Comparison of ENCODE assay signal across 10 mouse cellular contexts in genomic region chr17:73970361-73971027, GRCm38 (mm10). TPM values are rescaled to one million over a fixed set of nuclear protein-coding genes. Genes with fewer than 3 reads are reported as not detected.
DNase-seq lines count a peak whose midpoint lies in the region; ATAC-seq and TF ChIP-seq lines count a peak whose summit lies in the region.
"Had no signal": no experiment of that assay in that cellular context is flagged by ENCODE, and none has a peak within 500 bp of the region (broad histone marks: within the 10 kb centered on the region; RNA-seq: fewer than 3 reads in every experiment).

No protein-coding gene starts in this region.

- DNase-seq in hindbrain, postnatal 0 days (ENCODE audit: low spot score): peak; percentile 18
- DNase-seq in adrenal gland, postnatal 10 days: peak; percentile 67
- DNase-seq in kidney, postnatal 36 days: peak; percentile 82 to 83
- no peak for DNase-seq in B cell, adult 2 months

- no peaks in the 10 kb centered on the region for H3K27me3 ChIP-seq in hindbrain, postnatal 0 days (ENCODE audit: insufficient read depth, low read length)
- no peaks in the 10 kb centered on the region for H3K27me3 ChIP-seq in hindbrain, embryonic 13.5 days
- H3K27me3 ChIP-seq in heart, embryonic 11.5 days (ENCODE audit: control insufficient read depth, insufficient read depth, low read length): no peaks in the 10 kb centered on the region
- H3K27me3 ChIP-seq in hindbrain, embryonic 12.5 days: no peaks in the 10 kb centered on the region

- no peak overlapping the region for H3K27ac ChIP-seq in hindbrain, postnatal 0 days
- no peak overlapping the region for H3K27ac ChIP-seq in hindbrain, embryonic 13.5 days
- H3K27ac ChIP-seq in heart, embryonic 11.5 days (ENCODE audit: low read depth, low read length): no peak overlapping the region
- H3K27ac ChIP-seq in hindbrain, embryonic 12.5 days: no peak overlapping the region

- no peaks in the 10 kb centered on the region for H3K36me3 ChIP-seq in hindbrain, postnatal 0 days (ENCODE audit: insufficient read depth, low read length)
- H3K36me3 ChIP-seq in hindbrain, embryonic 13.5 days: no peaks in the 10 kb centered on the region
- H3K36me3 ChIP-seq in heart, embryonic 11.5 days (ENCODE audit: control insufficient read depth, insufficient read depth, low read length): no peaks in the 10 kb centered on the region
- no peaks in the 10 kb centered on the region for H3K36me3 ChIP-seq in hindbrain, embryonic 12.5 days
- H3K36me3 ChIP-seq: G1E had no signal

- H3K4me2 ChIP-seq in hindbrain, postnatal 0 days (ENCODE audit: low read depth, low read length): no peak overlapping the region
- no peak overlapping the region for H3K4me2 ChIP-seq in hindbrain, embryonic 13.5 days
- no peak overlapping the region for H3K4me2 ChIP-seq in heart, embryonic 11.5 days
- H3K4me2 ChIP-seq in hindbrain, embryonic 12.5 days (replicated peaks): no peak overlapping the region

- no peak for ATAC-seq in hindbrain, postnatal 0 days
- ATAC-seq in hindbrain, embryonic 13.5 days (ENCODE audit: low FRiP score): no peak
- 0 out of 2 replicates have a peak, but pooled peaks have one; percentile 22 for ATAC-seq in heart, embryonic 11.5 days (replicated peaks; ENCODE audit: insufficient number of reproducible peaks, low FRiP score, low TSS enrichment)
- ATAC-seq in megakaryocyte, adult 5-6 weeks (ENCODE audit: poor library complexity, severe bottlenecking): peak; percentile 87
- no peak for ATAC-seq in hindbrain, embryonic 12.5 days (ENCODE audit: low FRiP score)

- WGBS in hindbrain, postnatal 0 days: 65% methylated on average over 3 of the region's 3 CpGs
- WGBS in hindbrain, embryonic 13.5 days: 81% methylated on average over 3 of the region's 3 CpGs
- 45% methylated on average over 3 of the region's 3 CpGs for whole genome bisulfite sequencing in heart, embryonic 11.5 days (ENCODE audit: insufficient replicate concordance)
- WGBS in hindbrain, embryonic 12.5 days: 75% methylated on average over 3 of the region's 3 CpGs

- no peaks in the 10 kb centered on the region for H3K4me1 ChIP-seq in hindbrain, postnatal 0 days (ENCODE audit: insufficient read depth, low read length)
- no peaks in the 10 kb centered on the region for H3K4me1 ChIP-seq in hindbrain, embryonic 13.5 days (replicated peaks)
- H3K4me1 ChIP-seq in heart, embryonic 11.5 days (ENCODE audit: control insufficient read depth, insufficient read depth, low read length): no peaks in the 10 kb centered on the region
- H3K4me1 ChIP-seq in hindbrain, embryonic 12.5 days: no peaks in the 10 kb centered on the region

- no peaks in the 10 kb centered on the region for H3K9me3 ChIP-seq in hindbrain, postnatal 0 days (ENCODE audit: low read length)
- no peaks in the 10 kb centered on the region for H3K9me3 ChIP-seq in hindbrain, embryonic 13.5 days
- no peaks in the 10 kb centered on the region for H3K9me3 ChIP-seq in heart, embryonic 11.5 days (replicated peaks; ENCODE audit: control insufficient read depth, low read length)
- H3K9me3 ChIP-seq in hindbrain, embryonic 12.5 days (replicated peaks): no peaks in the 10 kb centered on the region
- H3K9me3 ChIP-seq: megakaryocyte, embryonic 14.5 days had no signal

- no peak for TF ChIP-seq CTCF in hindbrain, postnatal 0 days (IDR thresholded peaks at IDR 0.05; ENCODE audit: low read depth)

- H3K4me3 ChIP-seq in hindbrain, postnatal 0 days (ENCODE audit: low read length): no peak overlapping the region
- H3K4me3 ChIP-seq in hindbrain, embryonic 13.5 days: no peak overlapping the region
- H3K4me3 ChIP-seq in heart, embryonic 11.5 days (ENCODE audit: low read depth, low read length): no peak overlapping the region
- H3K4me3 ChIP-seq in hindbrain, embryonic 12.5 days: no peak overlapping the region
- H3K4me3 ChIP-seq: megakaryocyte, embryonic 14.5 days had no signal

- H3K9ac ChIP-seq in hindbrain, postnatal 0 days (replicated peaks; ENCODE audit: low read length): no peak overlapping the region
- H3K9ac ChIP-seq in hindbrain, embryonic 13.5 days: no peak overlapping the region
- no peak overlapping the region for H3K9ac ChIP-seq in heart, embryonic 11.5 days (ENCODE audit: low read depth, low read length)
- H3K9ac ChIP-seq in hindbrain, embryonic 12.5 days: no peak overlapping the region

RNA-seq across cellular contexts. Expression of gene Xdh, which starts 20.5 kb away (rescaled TPM):
- 0.18 and 0.37 TPM in 2 replicates for total RNA-seq in hindbrain, postnatal 0 days (2014; rRNA removed)
- polyA plus RNA-seq in hindbrain, postnatal 0 days (2015; fragmentation: Nextera tagmentation; extraction: Ambion mirVana): 0.93 and 1.3 TPM in 2 replicates
- polyA plus RNA-seq in hindbrain, embryonic 13.5 days (2015; fragmentation: Nextera tagmentation; extraction: Ambion mirVana): 0.14 and 0.26 TPM in 2 replicates
- 100 to 1,000 TPM in 1 of 2 experiments, 10 to 100 TPM in 1; 55.9 to 125 TPM for total RNA-seq in adrenal gland, postnatal 10 days (2021)
- polyA plus RNA-seq in heart, embryonic 11.5 days (2014; fragmentation: Nextera tagmentation; extraction: Ambion mirVana): 0.08 and 0.39 TPM in 2 replicates
- 218 and 259 TPM in 2 replicates for total RNA-seq in megakaryocyte, adult 5-6 weeks (2015)
- total RNA-seq in megakaryocyte, adult 5-6 weeks (2017): 211 and 252 TPM in 2 replicates
- polyA plus RNA-seq in hindbrain, embryonic 12.5 days (2016; fragmentation: Nextera tagmentation; extraction: Ambion mirVana): 0.18 and 0.31 TPM in 2 replicates
- polyA plus RNA-seq: G1E had no signal

Comparison
In these comparisons a context has a peak if more than half of its experiments do, and no peak if none do; other contexts are left out.
1. ATAC-seq: peak in heart, embryonic 11.5 days (single experiment) and megakaryocyte, adult 5-6 weeks (single experiment); none in hindbrain, postnatal 0 days (single experiment), hindbrain, embryonic 13.5 days (single experiment) and hindbrain, embryonic 12.5 days (single experiment).
2. DNase-seq: peak in hindbrain, postnatal 0 days (single experiment), adrenal gland, postnatal 10 days (single experiment) and kidney, postnatal 36 days (2 of 2); none in B cell, adult 2 months (0 of 2).